Mouse (Mus musculus) lung, embryonic 14.5 days (tissue): ENCODE measurements at regions not wholly inside any gene's neighbourhood (a gene's known extent, or its start where the extent isn't known, plus 50 kb on each side); places are given as distances from the start of the nearest gene placed in this dataset.

Experiments used
- ATAC-seq: fragments of 200-750 bp; cut with Nextera tagmentation; 2 replicates; pipeline ENCODE4 v1.8.0; 2017; ENCODE audit warnings: mild to moderate bottlenecking, moderate TSS enrichment, moderate library complexity; ENCODE audit not compliant: insufficient read depth
- DNase-seq: peaks from one replicate; pipeline ENCODE4 v3.0.0-alpha.2; 2015
- H3K27ac ChIP-seq: fragments of 300-500 bp; sonication (generic); 2 replicates; pipeline ENCODE4 v1.5.1; 2014; ENCODE audit warnings: low read depth, mild to moderate bottlenecking, moderate library complexity
- H3K27me3 ChIP-seq: fragments of 300-500 bp; sonication (generic); 2 replicates; pipeline ENCODE4 v1.6.1; 2014; ENCODE audit warnings: low read length, control low read depth; ENCODE audit not compliant: insufficient read depth
- H3K36me3 ChIP-seq: fragments of 300-500 bp; sonication (generic); 2 replicates; pipeline ENCODE4 v1.6.1; 2014; ENCODE audit warnings: control low read depth; ENCODE audit not compliant: insufficient read depth
- H3K4me1 ChIP-seq: fragments of 300-500 bp; sonication (generic); 2 replicates; pipeline ENCODE4 v1.6.1; 2014; ENCODE audit warnings: antibody characterized with exemption, control low read depth; ENCODE audit not compliant: insufficient read depth
- H3K4me2 ChIP-seq: fragments of 300-500 bp; sonication (generic); 2 replicates; pipeline ENCODE4 v1.6.1; 2014; ENCODE audit warnings: mild to moderate bottlenecking
- H3K4me3 ChIP-seq: fragments of 300-500 bp; sonication (generic); 2 replicates; pipeline ENCODE4 v1.5.1; 2014; ENCODE audit warnings: low read depth, low read length
- H3K9ac ChIP-seq: fragments of 300-500 bp; sonication (generic); 2 replicates; pipeline ENCODE4 v1.6.1; 2014
- H3K9me3 ChIP-seq: fragments of 300-500 bp; sonication (generic); 2 replicates; pipeline ENCODE4 v1.6.1; 2016; ENCODE audit warnings: low read depth, low read length, control low read depth
- CTCF ChIP-seq: IDR thresholded peaks from 2 replicates; pipeline ENCODE4 v1.5.1; 2016; ENCODE audit warnings: antibody characterized with exemption, low read depth
- WGBS: fragments of 180-500 bp; shearing (Covaris S2); extraction: QIAGEN DNeasy Blood & Tissue Kit; methylation state at CpG from one replicate; pipeline ENCODE4 v1.1.7; 2014; 5-methylcytosine and 5-hydroxymethylcytosine counted together

GRCm38 (mm10) chr9:84399481-84399880 lies 474.5 kb downstream of the Bckdhb start:
- DNase-seq (no peak), ATAC-seq (no peak)

DNA sequence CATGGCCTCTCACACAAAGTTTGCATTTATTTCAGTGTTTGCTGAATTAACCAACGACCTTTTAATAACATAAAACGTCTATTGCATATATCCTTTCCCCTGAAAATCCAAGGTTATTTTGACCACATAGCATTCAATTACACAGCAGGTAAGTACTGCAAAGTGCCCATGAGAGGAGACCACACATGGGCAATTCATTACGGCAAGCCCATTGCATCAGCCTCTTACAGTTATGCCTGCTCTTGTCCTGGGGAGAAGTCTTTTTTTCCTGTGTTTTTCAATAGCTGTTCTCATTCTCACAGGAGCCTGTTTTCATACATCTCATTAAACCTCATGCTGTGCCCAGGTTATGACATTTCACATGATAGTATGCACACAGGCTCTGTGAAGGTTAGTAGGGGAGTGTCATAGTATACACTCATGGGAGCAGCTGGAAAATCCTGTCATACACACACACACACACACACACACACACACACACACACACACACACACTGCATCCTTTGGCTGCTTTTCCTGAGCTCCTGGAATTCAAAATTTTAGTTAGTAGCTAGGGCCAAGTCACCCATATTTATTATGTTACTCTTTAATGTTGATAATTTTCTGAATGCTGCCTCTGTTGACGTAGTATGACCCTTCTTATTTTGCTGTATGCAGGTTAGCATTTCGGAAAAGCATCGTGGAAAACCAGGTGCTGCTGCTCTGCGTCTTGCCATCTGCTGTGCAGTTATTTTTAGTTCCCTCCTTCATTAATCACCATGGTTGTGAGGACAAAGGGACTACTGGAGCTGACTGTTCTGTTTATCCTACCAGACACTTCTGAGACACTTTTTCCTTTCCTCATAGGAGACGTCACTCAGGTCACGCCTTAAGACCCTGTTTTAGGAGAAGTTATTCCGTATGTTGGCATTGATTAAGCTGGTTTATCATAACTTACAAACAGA lies 483.6 kb downstream of the Bckdhb start:
- DNase-seq (no peak), ATAC-seq (no peak)
- no peak for TF ChIP-seq CTCF
- Histone ChIP-seq H3K27ac (no peak overlapping the region), H3K9me3 (no peaks in the 10 kb centered on the region), H3K9ac (no peak overlapping the region), H3K27me3 (no peaks in the 10 kb centered on the region), H3K4me1 (no peaks in the 10 kb centered on the region), H3K4me2 (no peak overlapping the region), H3K4me3 (no peak overlapping the region), H3K36me3 (no peaks in the 10 kb centered on the region)
- 38% methylated on average over 10 of the region's 10 CpGs for WGBS

More at GRCm38 (mm10) chr9:84399481-84399880, 474.5 kb downstream of the Bckdhb start:
- Histone ChIP-seq H3K36me3 (no peaks in the 10 kb centered on the region), H3K27me3 (no peaks in the 10 kb centered on the region), H3K4me1 (no peaks in the 10 kb centered on the region), H3K27ac (no peak overlapping the region), H3K9ac (no peak overlapping the region), H3K4me2 (no peak overlapping the region), H3K4me3 (no peak overlapping the region), H3K9me3 (no peaks in the 10 kb centered on the region)
- no peak for TF ChIP-seq CTCF
- 35% methylated on average over 3 of the region's 3 CpGs for WGBS
